Mouse (Mus musculus) thymus, adult 2 months (tissue): ENCODE data around the gene Gpr179.

Experiments
- CTCF ChIP-seq: fragments of 200-500 bp; IDR thresholded peaks from 2 replicates; pipeline ENCODE4 v1.5.1; 2012; ENCODE audit warnings: mild to moderate bottlenecking, control low read depth, low read length, moderate library complexity, borderline replicate concordance; ENCODE audit not compliant: control insufficient read depth, poor library complexity, insufficient read depth; ENCODE audit errors: extremely low read depth
- POLR2A ChIP-seq: fragments of 200-500 bp; IDR thresholded peaks from 2 replicates; pipeline ENCODE4 v1.6.1; 2012; ENCODE audit warnings: mild to moderate bottlenecking, low read length, control low read depth, moderate library complexity; ENCODE audit not compliant: control insufficient read depth, poor library complexity, insufficient read depth; ENCODE audit errors: extremely low read depth

DNA sequence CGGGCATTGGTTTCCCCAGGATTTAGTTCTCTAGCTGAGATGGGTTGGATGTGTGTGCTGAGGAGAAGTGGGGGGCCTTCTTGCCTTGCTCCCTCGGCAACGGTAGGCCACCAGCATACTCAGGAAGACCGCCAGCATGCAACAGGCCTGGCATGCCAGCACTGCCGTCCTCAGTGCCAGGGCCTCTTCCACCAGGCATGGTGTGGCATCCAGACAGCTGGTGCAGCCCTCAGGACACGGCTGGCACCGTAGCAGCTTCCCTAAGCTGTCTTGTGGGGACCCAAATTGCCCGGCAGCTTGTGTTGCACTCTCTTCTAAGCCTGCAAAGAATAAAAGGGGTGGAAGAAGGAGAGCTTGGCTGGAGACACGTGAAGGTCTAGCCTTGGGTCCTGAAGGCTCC, 5.5 kb downstream of the Gpr179 start:
- no peak for TF ChIP-seq CTCF
- no peak for TF ChIP-seq POLR2A
